Mouse (Mus musculus): ENCODE data around the gene Ppm1m. TPM values are rescaled to one million over a fixed set of nuclear protein-coding genes. Genes with fewer than 3 reads are reported as not detected.

Gene Ppm1m
- polyA plus RNA-seq, 1 experiment from 2014 or later = 18.7 TPM

DNA sequence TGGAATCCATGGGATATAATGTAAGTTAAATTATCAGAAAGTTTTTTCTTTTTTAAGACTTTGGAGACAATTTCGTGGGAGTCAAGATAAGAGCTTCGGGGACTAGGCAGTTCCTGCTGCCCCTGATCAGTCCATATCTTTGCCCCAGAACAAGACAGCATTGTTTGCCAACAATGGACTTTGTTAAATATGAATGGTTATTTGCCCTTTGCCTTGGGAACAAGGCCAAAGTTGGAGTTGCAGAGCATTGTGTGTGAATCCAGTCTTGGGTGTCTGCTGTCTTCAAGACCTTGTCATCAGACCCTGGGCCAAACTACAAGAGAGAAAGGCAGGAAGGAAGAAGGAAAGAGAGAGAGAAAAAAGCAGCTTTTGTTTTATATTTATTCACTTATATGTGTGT is 32.8 kb downstream of the Ppm1m start:
- Histone ChIP-seq H3K27ac (replicated peaks) (no peak overlapping the region), H3K27me3 (no peaks in the 10 kb centered on the region; the same call in 1 of the 2 replicates), H3K4me2 (no peak overlapping the region), H3K4me1 (replicated peaks) (peaks cover 8% of the 10 kb centered on the region), H3K36me3 (no peaks in the 10 kb centered on the region), H3K9ac (no peak overlapping the region), H3K9me3 (no peaks in the 10 kb centered on the region), H3K4me3 (no peak overlapping the region)
- ATAC-seq (ENCODE audit: low read depth) = no peak
- WGBS = 67% methylated on average over 2 of the region's 2 CpGs

DNA sequence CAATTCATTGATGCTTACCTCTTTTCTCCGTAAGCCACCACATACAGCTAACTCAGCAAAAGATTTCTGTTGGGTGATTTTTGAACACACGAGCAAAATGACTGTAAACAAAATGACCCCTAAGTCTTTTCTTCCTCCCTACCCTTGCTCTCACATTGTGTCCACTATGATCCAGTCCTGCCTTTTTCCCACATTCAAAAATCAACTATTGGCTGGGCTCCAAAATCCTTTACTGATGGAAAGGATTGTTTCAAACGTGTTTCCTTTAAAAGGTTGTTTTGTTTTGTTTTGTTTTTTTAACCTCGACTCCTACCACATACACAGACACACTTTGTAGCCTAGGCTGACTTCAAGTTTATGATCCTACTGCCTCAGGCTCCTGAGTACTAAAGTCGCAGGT is 39.1 kb downstream of the Ppm1m start:
- H3K4me1 ChIP-seq (replicated peaks) = peaks cover 29% of the 10 kb centered on the region
- H3K9ac ChIP-seq = peak overlapping the region; percentile 77
- peak overlapping the region; percentile 55 for H3K4me3 ChIP-seq
- ATAC-seq (ENCODE audit: low read depth) = no peak
- H3K36me3 ChIP-seq = no peaks in the 10 kb centered on the region
- H3K27me3 ChIP-seq = no peaks in the 10 kb centered on the region; the same call in 1 of the 2 replicates
- H3K27ac ChIP-seq (replicated peaks) = peak overlapping the region; percentile 99
- WGBS = 46% methylated on average over 5 of the region's 5 CpGs
- peak overlapping the region; percentile 67 for H3K4me2 ChIP-seq
- no peaks in the 10 kb centered on the region for H3K9me3 ChIP-seq

- no peaks in the 10 kb centered on the region; the same call in 1 of the 2 replicates for H3K27me3 ChIP-seq
- 1% methylated on average over 24 of the region's 24 CpGs for WGBS
- H3K4me2 ChIP-seq = peak overlapping the region; percentile 67
- H3K36me3 ChIP-seq = no peaks in the 10 kb centered on the region
- H3K4me3 ChIP-seq = peak overlapping the region; percentile 55
- H3K9me3 ChIP-seq = no peaks in the 10 kb centered on the region
- ATAC-seq (ENCODE audit: low read depth) = peak; percentile 66
- H3K27ac ChIP-seq (replicated peaks) = peak overlapping the region; percentile 99
- H3K4me1 ChIP-seq (replicated peaks) = peaks cover 34% of the 10 kb centered on the region
- peak overlapping the region; percentile 77 for H3K9ac ChIP-seq
Observed at GRCm38 (mm10) chr9:106159784-106160301, 39.7 kb downstream of the Ppm1m start.

DNA sequence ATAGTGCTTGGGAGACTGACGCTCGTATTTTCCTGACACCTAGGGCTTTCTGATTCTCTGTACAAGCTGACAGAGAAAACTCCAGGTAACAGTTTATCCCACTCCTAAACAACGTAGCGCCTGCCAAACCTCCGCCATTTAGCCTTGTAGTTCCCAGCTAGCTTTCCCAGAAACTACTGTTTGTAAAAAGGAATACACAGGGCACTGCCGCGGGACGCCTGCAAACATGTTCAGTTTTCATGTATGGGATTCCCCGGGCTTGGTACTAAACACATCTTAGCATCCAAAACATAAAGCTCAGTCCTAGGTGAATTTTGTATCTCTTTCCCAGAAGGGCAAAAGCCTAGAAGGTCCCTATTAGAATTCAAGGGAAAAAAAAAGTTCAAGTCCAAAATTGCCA is 40.3 kb downstream of the Ppm1m start:
- Histone ChIP-seq H3K27me3 (no peaks in the 10 kb centered on the region; the same call in 1 of the 2 replicates), H3K4me2 (peak overlapping the region; percentile 67), H3K9me3 (no peaks in the 10 kb centered on the region), H3K9ac (no peak overlapping the region), H3K4me3 (peak overlapping the region; percentile 55), H3K4me1 (replicated peaks) (peaks cover 37% of the 10 kb centered on the region), H3K36me3 (peaks cover 1% of the 10 kb centered on the region), H3K27ac (replicated peaks) (peak overlapping the region; percentile 99)
- WGBS = 86% methylated on average over 9 of the region's 9 CpGs
- ATAC-seq (ENCODE audit: low read depth) = no peak

- Histone ChIP-seq H3K36me3 (peaks cover 13% of the 10 kb centered on the region), H3K9me3 (no peaks in the 10 kb centered on the region), H3K4me2 (no peak within 1 kb of the TSS), H3K27me3 (no peaks in the 10 kb centered on the region), H3K9ac (no peak within 1 kb of the TSS), H3K4me3 (no peak within 1 kb of the TSS), H3K4me1 (replicated peaks) (peaks cover 37% of the 10 kb centered on the region), H3K27ac (replicated peaks) (peak within 1 kb of the TSS; percentile 46; the same call in 1 of the 2 replicates)
- no peak for ATAC-seq (ENCODE audit: low read depth)
- 78% methylated on average over 6 of the region's 6 CpGs for WGBS
Observed at GRCm38 (mm10) chr9:106158037-106158491, 41.5 kb downstream of the Ppm1m start, which contains the start of gene Glyctk. Gene Glyctk, minus strand, starts transcription at chr9:106158138.

DNA sequence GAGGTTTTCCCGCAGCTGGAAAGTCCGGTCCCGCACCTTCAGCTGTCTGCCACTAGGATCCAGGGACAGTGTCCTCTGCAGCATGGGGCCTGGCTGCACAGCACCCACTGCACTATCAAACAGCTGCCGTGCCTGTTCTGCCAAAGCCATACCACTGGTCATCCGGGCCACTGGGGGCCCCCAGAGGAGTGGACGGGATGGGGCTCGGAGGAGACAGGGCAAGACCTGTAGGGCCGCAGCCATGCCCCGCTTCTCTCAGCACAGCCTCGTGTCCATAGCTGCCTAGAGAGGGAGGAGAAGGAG is 42.0 kb downstream of the Ppm1m start:
- Histone ChIP-seq H3K4me2 (no peak overlapping the region), H3K27me3 (no peaks in the 10 kb centered on the region), H3K9me3 (no peaks in the 10 kb centered on the region), H3K9ac (no peak overlapping the region), H3K27ac (replicated peaks) (peak overlapping the region; percentile 46; the same call in 1 of the 2 replicates), H3K4me3 (no peak overlapping the region), H3K36me3 (peaks cover 18% of the 10 kb centered on the region), H3K4me1 (replicated peaks) (peaks cover 40% of the 10 kb centered on the region)
- no peak for ATAC-seq (ENCODE audit: low read depth)
- WGBS = 86% methylated on average over 10 of the region's 10 CpGs

- H3K27ac ChIP-seq (replicated peaks) = 0 out of 2 replicates have a peak overlapping the region, but pooled peaks have one; percentile 46
- H3K4me2 ChIP-seq = no peak overlapping the region
- no peak overlapping the region for H3K9ac ChIP-seq
- 80% methylated on average over 21 of the region's 21 CpGs for WGBS
- H3K4me1 ChIP-seq (replicated peaks) = peaks cover 45% of the 10 kb centered on the region
- H3K4me3 ChIP-seq = no peak overlapping the region
- peaks cover 23% of the 10 kb centered on the region for H3K36me3 ChIP-seq
- no peaks in the 10 kb centered on the region for H3K27me3 ChIP-seq
- no peaks in the 10 kb centered on the region for H3K9me3 ChIP-seq
- peak; percentile 10; the same call in 1 of the 2 replicates for ATAC-seq (ENCODE audit: low read depth)
Observed at GRCm38 (mm10) chr9:106156921-106157622, 42.5 kb downstream of the Ppm1m start.

GRCm38 (mm10) chr9:106156419-106156818 is 43.1 kb downstream of the Ppm1m start:
- no peak overlapping the region for H3K4me2 ChIP-seq
- peaks cover 27% of the 10 kb centered on the region for H3K36me3 ChIP-seq
- no peaks in the 10 kb centered on the region for H3K27me3 ChIP-seq
- H3K9ac ChIP-seq = 0 out of 2 replicates have a peak overlapping the region, but pooled peaks have one; percentile 6
- peak; percentile 37 for ATAC-seq (ENCODE audit: low read depth)
- H3K4me3 ChIP-seq = no peak overlapping the region
- H3K4me1 ChIP-seq (replicated peaks) = peaks cover 48% of the 10 kb centered on the region
- no peaks in the 10 kb centered on the region for H3K9me3 ChIP-seq
- peak overlapping the region; percentile 71 for H3K27ac ChIP-seq (replicated peaks)
- WGBS = 51% methylated on average over 5 of the region's 5 CpGs

GRCm38 (mm10) chr9:106154106-106154505 is 45.4 kb downstream of the Ppm1m start:
- H3K9ac ChIP-seq = no peak overlapping the region
- no peaks in the 10 kb centered on the region for H3K9me3 ChIP-seq
- H3K36me3 ChIP-seq = peaks cover 31% of the 10 kb centered on the region
- peaks cover 59% of the 10 kb centered on the region for H3K4me1 ChIP-seq (replicated peaks)
- H3K27ac ChIP-seq (replicated peaks) = peak overlapping the region; percentile 71; the same call in 1 of the 2 replicates
- H3K4me3 ChIP-seq = no peak overlapping the region
- 85% methylated on average over 9 of the region's 9 CpGs for WGBS
- no peak overlapping the region for H3K4me2 ChIP-seq
- H3K27me3 ChIP-seq = no peaks in the 10 kb centered on the region
- ATAC-seq (ENCODE audit: low read depth) = no peak

DNA sequence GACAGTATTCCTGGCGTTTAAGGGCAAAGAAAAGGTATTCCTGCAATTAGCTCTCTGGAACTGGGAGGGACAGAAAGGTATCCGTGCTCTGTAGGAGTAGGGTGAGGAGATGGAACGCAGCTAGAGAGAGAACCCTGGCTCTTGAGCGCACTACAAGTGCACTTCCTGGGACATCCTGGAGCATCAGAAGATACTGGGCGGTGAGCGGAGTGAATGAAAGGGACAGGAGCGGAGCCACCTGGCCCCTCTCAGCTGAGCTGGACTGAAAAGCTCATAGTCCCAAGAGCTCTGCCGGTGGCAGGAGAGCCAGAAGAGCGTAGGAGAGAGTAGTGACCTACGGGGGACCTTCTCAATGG is 50.2 kb downstream of the Ppm1m start:
- 13% methylated on average over 10 of the region's 10 CpGs for WGBS
- H3K4me3 ChIP-seq = peak overlapping the region; percentile 86
- H3K27ac ChIP-seq (replicated peaks) = peak overlapping the region; percentile 98
- ATAC-seq (ENCODE audit: low read depth) = peak; percentile 12; the same call in 1 of the 2 replicates
- H3K27me3 ChIP-seq = no peaks in the 10 kb centered on the region
- H3K4me1 ChIP-seq (replicated peaks) = peaks cover 52% of the 10 kb centered on the region
- peak overlapping the region; percentile 98 for H3K9ac ChIP-seq
- H3K4me2 ChIP-seq = peak overlapping the region; percentile 83
- peaks cover 31% of the 10 kb centered on the region for H3K36me3 ChIP-seq
- no peaks in the 10 kb centered on the region for H3K9me3 ChIP-seq

DNA sequence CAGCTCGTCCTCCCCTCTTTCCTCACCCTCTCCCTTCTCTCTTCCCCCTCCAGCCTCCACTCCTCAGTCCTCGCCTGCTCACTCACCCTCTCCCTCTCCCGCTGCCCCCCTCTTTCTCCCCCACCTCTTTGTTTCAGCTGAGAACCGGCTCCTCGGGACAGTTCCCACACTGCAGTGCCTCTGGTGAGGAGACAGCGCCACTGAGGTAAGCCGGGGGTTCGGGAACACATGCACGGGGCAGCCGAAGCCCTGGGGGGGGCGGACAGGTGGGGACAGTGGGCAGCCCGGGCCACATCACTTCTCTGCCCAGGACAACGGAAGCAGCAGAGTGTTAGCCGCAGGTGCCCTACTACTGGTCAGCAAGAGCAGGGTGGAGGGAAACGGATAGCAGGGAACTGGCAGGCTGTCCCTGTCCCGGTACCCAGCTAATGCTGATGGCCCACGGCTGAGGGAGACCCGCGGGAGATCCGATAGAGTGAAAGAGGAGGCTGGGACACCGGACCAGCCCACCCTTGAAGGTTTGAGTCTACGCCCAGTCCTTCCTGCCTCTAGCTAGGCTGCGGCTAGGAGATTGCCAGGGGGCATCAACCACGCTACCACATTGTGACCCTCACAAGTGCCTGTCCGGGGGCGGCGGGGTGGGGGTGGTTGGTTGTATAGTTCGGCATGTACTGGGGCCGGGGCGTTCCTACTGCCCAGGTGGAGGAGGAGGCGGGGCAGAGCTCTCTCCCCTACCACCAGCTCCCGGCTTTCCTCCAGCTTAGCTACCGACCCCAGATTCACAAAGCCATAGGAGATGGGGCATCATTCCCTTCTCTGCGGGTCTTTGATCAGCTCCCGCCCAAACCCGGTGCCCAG is 50.8 kb downstream of the Ppm1m start:
- WGBS = under 1% methylated on average over 36 of the region's 36 CpGs
- H3K27ac ChIP-seq (replicated peaks) = peak overlapping the region; percentile 98
- H3K36me3 ChIP-seq = peaks cover 25% of the 10 kb centered on the region
- H3K27me3 ChIP-seq = no peaks in the 10 kb centered on the region
- H3K4me3 ChIP-seq = peak overlapping the region; percentile 86
- peak; percentile 85 for ATAC-seq (ENCODE audit: low read depth)
- peak overlapping the region; percentile 98 for H3K9ac ChIP-seq
- no peaks in the 10 kb centered on the region for H3K9me3 ChIP-seq
- H3K4me1 ChIP-seq (replicated peaks) = peaks cover 58% of the 10 kb centered on the region
- peak overlapping the region; percentile 83 for H3K4me2 ChIP-seq
